Mouse (Mus musculus) ES-Bruce4 (cell line): ENCODE measurements at regions not wholly inside any gene's neighbourhood (a gene's known extent, or its start where the extent isn't known, plus 50 kb on each side); places are given as distances from the start of the nearest gene placed in this dataset.

Source experiments
- CTCF ChIP-seq: IDR thresholded peaks from one replicate; pipeline ENCODE4 v1.8.1; 2011; ENCODE audit warnings: low read depth, low read length
- EP300 ChIP-seq: IDR thresholded peaks from 2 replicates; pipeline ENCODE4 v1.6.1; 2011; ENCODE audit warnings: low read depth, low read length; ENCODE audit not compliant: insufficient read depth
- POLR2A ChIP-seq: IDR thresholded peaks from one replicate; pipeline ENCODE4 v1.8.1; 2011; ENCODE audit warnings: low read length; ENCODE audit not compliant: insufficient read depth

DNA sequence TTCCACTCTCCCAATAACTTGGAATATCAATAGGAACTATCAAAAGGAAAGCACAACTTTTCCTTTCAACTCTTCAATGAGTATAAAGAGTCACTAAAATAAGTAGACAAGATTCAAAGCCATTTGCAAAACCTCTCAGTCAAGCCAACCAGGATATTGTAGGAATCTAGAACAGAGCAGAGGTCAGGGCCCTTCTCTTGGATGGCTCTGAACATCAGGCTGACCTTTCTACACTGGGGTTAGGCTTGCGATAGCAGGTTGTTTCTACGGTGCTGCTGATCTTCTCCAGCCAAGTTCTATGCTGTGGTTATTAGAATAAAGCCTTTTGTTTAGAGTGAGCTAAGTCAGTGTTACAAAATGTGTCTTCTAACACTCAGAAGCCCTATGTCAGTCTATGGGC, 658.6 kb downstream of the Ofcc1 start:
- TF ChIP-seq POLR2A (no peak), CTCF (no peak), EP300 (no peak)
